Mouse (Mus musculus): ENCODE results near the gene Tomm20.

- 0 out of 2 replicates have a peak, but pooled peaks have one; percentile 20 for TF ChIP-seq CTCF (IDR thresholded peaks at IDR 0.05; ENCODE audit: borderline replicate concordance, extremely low read depth, insufficient read depth, insufficient read length)
- TF ChIP-seq POLR2A (IDR thresholded peaks at IDR 0.05; ENCODE audit: borderline replicate concordance, extremely low read depth, insufficient read depth, insufficient read length, poor library complexity, severe bottlenecking): no peak
Measured at GRCm38 (mm10) chr8:126975706-126976105, 30.1 kb upstream of the Tomm20 start.

All from brain, embryonic 14.5 days (tissue).